Mouse (Mus musculus): ENCODE data around the gene Cfap46.
"Not testable (repeated sequence)": the region's sequence is repeated elsewhere in the genome, so short reads cannot be mapped to it uniquely, and the experiment has no call there.

Gene Cfap46

GRCm38 (mm10) chr7:139659901-139660300, 23.7 kb downstream of the Cfap46 start:
- DNase-seq = not testable (repeated sequence)

DNA sequence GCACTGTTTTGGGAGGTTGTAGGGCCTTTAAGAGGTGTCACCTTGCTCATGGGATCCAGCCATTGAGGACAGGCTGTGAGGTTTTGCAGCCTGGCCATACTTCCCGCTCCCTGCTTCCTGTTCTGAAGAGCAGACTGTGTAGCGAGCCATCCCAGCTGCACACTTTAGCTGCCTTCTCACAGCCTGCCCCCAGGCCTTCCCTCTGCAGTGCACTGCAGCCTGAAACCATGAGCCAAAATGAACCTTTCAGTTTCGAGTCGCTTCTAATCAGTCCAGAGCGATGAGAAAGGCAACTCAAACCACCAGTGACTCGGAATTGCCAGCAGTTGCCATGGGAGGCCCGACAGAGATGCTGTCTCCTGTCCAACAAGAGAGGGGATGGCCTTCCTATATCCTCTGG, 33.9 kb downstream of the Cfap46 start:
- DNase-seq = no peak

DNA sequence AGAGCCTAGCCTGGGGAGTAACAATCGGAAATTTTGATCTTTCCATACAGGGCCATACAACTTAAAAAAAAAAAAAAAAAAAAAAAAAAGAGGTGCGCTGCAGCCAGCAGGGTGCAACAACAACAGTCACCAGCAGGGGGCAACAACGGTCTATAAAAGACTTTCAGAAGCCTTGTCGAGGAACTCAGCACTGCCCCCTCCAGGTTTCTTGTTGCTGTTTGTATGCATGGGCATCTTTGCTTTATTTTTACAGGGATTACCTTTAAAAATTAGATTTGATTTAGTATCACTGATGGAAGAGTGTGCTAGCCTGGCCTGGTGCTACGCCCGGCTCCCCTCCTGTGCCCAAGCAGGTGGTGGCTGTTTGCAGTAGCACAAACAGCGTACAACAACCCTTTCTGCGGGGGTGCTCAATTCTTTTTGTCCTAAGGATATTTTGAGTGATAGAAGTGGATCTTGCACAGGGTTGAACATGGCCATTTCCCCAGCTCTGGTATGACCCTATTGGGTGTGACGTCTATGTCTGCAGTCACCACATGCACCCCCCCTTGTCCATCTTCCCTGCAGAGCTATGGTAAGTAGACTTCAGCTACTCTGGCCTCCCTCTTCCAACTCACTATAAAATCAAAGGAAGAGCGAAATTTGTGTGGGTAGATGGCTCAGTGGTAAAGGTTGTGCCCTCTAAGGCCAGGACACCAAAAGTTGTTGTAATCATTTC, 35.4 kb downstream of the Cfap46 start:
- peak; percentile 81 to 86 for DNase-seq

GRCm38 (mm10) chr7:139633393-139633792, 50.2 kb downstream of the Cfap46 start:
- no peak for DNase-seq

DNA sequence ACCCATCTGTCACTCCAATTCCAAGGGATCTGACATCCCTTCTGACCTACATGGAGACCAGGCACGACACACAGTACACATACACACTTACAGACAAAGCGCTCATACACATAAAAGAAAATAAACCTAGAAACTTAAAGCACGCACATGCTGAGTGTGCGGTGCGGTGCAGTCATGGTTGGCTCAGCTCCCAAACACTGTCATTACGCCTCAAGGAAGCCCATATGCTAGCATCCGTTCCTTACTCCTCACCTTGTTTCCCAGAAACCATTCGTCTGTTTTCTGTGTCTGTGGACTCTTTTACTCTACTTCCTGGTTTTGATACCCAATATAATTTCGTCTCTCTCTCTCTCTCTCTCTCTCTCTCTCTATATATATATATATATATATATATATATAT, 58.5 kb downstream of the Cfap46 start:
- no peak for DNase-seq

- no peak for DNase-seq
These were observed 61.0 kb downstream of the Cfap46 start for GRCm38 (mm10) chr7:139622568-139622967.

DNA sequence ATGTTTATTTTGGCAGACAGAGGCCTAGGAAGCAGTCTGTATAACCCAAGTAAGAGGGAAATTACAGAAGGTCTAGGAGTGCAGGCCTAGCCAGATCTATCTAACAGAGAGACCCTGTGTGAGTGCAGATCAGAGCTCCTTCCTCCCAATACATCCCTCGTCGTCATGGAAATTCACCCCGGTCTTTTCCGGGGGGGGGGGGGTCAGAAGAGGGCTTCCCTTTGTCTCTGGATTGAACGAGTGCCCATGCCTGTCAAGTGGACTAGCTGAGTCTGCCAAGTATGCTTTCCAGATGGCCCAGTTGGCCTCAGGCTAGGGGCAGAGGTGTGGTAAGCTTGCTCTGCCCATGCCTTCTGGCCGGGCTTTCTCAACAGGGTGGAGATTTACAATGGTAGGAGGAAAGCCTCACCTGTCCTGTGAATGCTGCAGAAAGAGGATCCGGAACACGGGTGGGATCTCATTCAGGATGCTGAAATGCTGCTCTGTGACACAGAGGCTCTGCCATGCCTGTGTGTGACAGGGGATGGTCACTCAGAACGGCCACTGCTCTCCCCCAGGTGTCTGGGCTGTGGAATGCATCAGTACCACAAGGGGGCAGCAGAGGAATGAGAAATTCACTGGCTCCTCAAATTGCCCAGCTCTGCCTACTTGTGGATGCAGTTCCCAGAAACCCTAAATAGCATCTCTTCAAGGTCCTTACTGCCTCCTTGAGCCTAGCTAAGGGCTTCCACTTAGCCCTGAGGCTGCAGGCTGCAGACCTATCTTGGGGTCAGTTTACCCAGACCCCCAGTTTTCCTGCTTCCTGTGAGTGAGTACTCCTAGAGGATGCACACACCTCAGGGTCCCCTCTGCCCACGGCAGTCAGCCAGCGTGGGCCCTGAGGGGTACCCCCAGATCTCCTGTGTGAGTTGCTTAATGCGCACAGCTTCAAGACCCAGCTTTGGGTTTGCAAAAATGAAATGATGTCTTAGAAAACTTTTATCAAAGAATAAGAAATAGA, 67.5 kb downstream of the Cfap46 start:
- DNase-seq = peak; percentile 39 to 49

DNA sequence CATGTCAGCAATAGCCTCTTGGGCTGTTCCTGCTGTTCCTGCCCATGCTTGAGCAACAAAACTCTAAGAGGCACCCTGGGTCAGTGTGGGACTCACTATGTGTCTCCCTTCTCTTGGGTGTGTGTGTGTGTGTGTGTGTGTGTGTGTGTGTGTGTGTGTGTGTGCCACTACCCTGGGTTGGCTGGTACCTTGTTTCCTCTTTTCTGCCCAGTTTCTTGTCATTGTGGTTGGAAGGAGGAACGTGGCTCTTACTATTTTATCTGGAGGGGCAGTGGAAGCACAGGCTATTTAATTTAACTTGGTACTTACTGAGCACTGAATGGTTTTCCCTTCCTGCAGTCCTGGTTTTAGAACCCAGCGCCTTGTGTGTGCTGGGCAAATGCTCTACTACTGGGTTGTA, 73.3 kb downstream of the Cfap46 start:
- no peak for DNase-seq

- DNase-seq = no peak
These were observed 87.8 kb downstream of the Cfap46 start for GRCm38 (mm10) chr7:139595862-139596261.

- no peak for DNase-seq
These were observed 88.3 kb downstream of the Cfap46 start for GRCm38 (mm10) chr7:139595311-139595710.

- DNase-seq = no peak
These were observed 92.3 kb downstream of the Cfap46 start for GRCm38 (mm10) chr7:139591311-139591710.

- DNase-seq = peak; percentile 23
These were observed 93.3 kb downstream of the Cfap46 start for GRCm38 (mm10) chr7:139590302-139590701.

DNA sequence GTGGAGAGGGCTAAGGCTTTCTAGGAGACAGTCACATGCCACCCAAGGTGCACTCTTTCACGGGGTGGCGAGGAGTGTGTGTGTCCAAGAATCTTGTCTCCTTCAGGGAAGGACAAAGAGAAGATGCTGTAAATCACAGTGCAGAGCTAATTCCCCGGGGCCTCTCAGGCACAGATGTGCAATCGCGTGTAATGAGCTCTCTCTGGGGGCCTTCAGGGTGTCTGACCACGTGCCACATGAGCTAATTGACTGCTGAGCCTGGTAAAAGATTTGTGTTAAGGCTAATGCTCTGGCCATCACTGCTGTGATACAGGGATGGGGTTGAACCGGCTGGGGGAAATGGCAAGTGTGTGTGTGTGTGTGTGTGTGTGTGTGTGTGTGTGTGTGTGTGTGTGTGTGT, 95.7 kb downstream of the Cfap46 start:
- DNase-seq = no peak

GRCm38 (mm10) chr7:139585183-139585821, 98.3 kb downstream of the Cfap46 start:
- no peak for DNase-seq

GRCm38 (mm10) chr7:139584221-139585175, 99.1 kb downstream of the Cfap46 start:
- peak in 1 of 2 experiments; percentile 7 for DNase-seq

DNA sequence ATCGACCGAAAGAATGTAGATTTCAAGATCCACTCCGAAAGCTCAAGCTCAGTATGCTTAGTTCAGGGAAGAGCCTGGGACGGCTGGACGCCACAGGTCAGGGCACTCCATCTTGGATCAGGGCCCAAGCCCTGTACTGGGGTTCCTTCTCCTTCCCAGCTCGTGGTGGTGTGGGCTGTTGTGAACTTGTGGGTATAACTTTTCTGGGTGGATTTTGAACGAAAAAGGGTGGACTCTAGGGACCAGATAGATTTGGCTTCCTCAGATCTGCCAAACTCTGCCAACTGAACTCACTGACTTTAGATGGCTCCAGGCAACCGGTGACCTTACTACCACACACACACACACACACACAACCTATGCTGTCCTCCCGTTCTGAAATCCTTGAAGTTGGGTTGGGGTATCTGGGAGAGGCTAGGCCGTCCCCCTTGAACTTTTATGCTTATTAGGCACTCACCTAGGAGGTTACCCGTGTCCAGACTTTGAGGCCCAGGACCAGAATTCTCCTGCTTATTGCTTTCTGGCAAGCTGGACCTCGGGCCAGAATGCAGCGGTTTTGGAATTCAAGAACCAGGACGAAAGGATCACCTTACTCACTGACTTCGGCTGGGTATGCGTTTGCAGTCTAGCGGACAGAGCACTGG, 100.4 kb downstream of the Cfap46 start:
- DNase-seq = no peak

DNA sequence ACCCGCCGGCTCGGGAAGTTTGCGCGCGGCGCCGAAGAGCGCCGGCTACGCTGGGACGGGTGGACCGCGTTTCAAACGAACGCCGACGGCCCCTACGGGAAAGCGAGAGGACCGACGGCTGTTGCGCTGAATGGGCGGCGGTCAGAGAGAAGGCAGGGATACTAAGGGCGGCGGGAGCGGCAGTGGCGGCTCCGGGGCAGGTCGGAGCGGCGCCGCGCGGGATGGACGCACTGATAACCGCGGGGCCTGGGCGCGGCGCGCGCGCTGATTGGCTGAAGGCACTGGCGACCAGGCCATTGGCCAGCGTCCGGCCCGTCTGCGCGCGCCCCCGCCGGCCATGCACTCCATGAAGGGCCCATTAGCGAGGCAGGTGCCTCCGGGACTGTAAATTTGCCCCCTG, 101.0 kb downstream of the Cfap46 start, which contains the start of gene Nkx6-2:
Gene Nkx6-2, minus strand, starts transcription at position 203 of the 400 bp plus-strand sequence.
- no peak for DNase-seq

DNA sequence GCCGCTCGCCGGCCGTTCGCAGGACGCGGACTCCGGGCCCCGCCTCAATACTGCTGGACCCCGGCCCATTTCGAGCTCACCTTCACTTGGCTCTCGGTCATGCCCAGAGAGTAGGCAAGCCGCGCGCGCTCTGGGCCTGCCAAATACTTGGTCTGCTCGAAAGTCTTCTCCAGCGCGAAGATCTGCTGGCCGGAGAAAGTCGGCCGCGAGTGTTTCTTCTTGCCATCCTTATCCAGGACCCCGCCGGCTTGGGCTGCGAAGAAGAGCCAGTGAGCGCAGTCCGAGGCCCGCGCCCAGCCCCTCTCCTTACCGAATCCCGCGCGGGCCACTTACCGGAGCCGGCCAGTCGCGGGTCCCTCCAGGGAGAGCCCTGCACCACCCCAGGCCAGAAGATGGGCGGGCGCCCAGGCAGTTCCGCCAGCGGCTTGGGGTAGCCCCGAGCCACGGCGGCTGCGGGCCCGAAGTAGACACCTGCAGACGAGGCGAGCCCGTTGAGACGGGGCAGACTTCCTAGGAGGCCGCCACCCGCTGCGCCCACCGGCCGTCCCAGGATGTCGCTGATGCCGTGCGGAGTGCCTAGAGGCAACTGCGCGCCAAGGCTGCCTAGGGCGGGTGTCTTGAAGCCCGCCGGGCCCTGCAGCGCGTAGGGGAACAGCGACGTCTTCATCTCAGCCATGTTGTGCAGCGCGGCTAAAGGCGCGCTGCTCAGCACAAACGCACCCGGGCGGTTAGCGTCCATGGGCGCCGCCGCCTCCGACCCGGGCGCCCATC, 101.6 kb downstream of the Cfap46 start:
- DNase-seq = no peak

DNA sequence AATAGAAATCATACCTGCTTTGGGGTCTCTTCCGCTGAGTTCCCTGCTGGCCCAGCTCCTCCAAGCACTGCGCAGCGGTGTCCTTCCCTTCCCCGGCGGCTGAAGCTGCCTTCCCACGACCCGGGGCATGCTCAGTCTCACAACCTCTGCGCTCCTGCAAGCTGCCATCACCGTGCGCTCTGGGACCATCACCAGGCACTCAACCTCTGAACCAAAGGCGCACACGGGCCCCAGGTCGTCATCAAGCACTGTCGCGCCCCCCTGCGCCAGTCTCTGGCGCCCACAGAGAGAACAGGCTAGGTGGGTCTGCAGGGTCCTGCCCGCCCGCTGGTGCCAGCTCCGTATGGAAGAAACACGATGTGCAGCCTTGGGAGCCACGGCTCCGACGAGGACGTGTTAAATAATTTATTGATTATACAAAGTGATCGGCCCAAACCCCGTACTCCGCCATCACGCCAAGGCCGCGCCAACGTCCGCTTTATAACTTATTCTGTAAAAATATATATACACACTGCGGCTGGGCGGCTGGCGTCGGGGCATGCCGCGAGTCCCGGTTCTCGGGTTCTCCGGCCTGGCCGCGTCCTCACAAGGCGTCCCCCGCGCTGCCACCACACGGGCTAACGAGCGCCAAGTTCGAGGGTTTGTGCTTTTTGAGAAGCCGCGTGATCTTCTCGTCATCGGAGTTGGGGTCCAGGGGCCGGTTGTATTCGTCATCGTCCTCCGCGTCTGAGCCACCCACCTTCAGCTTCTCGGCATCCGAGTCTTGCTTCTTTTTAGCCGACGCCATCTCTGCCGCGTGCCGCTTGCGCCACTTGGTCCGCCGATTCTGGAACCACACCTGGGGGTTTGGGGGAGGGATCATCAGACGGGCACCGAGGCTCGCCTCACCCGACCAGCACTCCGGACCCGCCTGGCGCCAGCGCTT, 102.5 kb downstream of the Cfap46 start:
- no peak for DNase-seq
